In genomic region chr12:3890753-3891751, GRCm38 (mm10) we compare ENCODE assay signal across 8 mouse cellular contexts.
DNase-seq lines count a peak whose midpoint lies in the region; ATAC-seq and TF ChIP-seq lines count a peak whose summit lies in the region.

No protein-coding gene starts in this region.

- H3K27ac ChIP-seq in kidney, adult 2 months (ENCODE audit: insufficient read depth, low read depth, low read length) = no peak overlapping the region; the same call in 1 of the 2 replicates
- H3K27ac ChIP-seq in embryonic facial prominence, embryonic 13.5 days = peak overlapping the region; percentile 96
- peak overlapping the region; percentile 89 for H3K27ac ChIP-seq in hindbrain, embryonic 13.5 days
- peak overlapping the region; percentile 77 for H3K27ac ChIP-seq in liver, embryonic 15.5 days (replicated peaks)

- H3K36me3 ChIP-seq in kidney, adult 2 months (ENCODE audit: control insufficient read depth, insufficient read depth, low read length) = no peaks in the 10 kb centered on the region
- peaks cover 53% of the 10 kb centered on the region for H3K36me3 ChIP-seq in embryonic facial prominence, embryonic 13.5 days
- peaks cover 14% of the 10 kb centered on the region for H3K36me3 ChIP-seq in hindbrain, embryonic 13.5 days
- peaks cover 4% of the 10 kb centered on the region; the same call in 1 of the 2 replicates for H3K36me3 ChIP-seq in liver, embryonic 15.5 days (replicated peaks)

- no peaks in the 10 kb centered on the region for H3K27me3 ChIP-seq in kidney, adult 2 months (replicated peaks; ENCODE audit: control insufficient read depth, insufficient read depth, low read length)
- no peaks in the 10 kb centered on the region for H3K27me3 ChIP-seq in embryonic facial prominence, embryonic 13.5 days
- H3K27me3 ChIP-seq in hindbrain, embryonic 13.5 days = 0 out of 2 replicates have a peak, but pooled peaks cover 3% of the 10 kb centered on the region
- H3K27me3 ChIP-seq in liver, embryonic 15.5 days = no peaks in the 10 kb centered on the region

- no peak for TF ChIP-seq CTCF in kidney, adult 2 months (conservative IDR thresholded peaks at IDR 0.05; ENCODE audit: insufficient read depth, insufficient read length, low read depth, low read length)

- H3K4me1 ChIP-seq in kidney, adult 2 months (ENCODE audit: control insufficient read depth, insufficient read depth, low read length) = peaks cover 7% of the 10 kb centered on the region; the same call in 1 of the 2 replicates
- H3K4me1 ChIP-seq in embryonic facial prominence, embryonic 13.5 days = peaks cover 73% of the 10 kb centered on the region
- H3K4me1 ChIP-seq in hindbrain, embryonic 13.5 days (replicated peaks) = peaks cover 87% of the 10 kb centered on the region
- H3K4me1 ChIP-seq in liver, embryonic 15.5 days (replicated peaks) = peaks cover 67% of the 10 kb centered on the region

- peak; percentile 65 for ATAC-seq in embryonic facial prominence, embryonic 13.5 days (ENCODE audit: insufficient number of reproducible peaks, insufficient read depth, low FRiP score, low TSS enrichment, low read depth)
- peak; percentile 44 for ATAC-seq in hindbrain, embryonic 13.5 days (ENCODE audit: low FRiP score)
- ATAC-seq in liver, embryonic 15.5 days (ENCODE audit: insufficient read depth) = peak; percentile 29; the same call in 1 of the 2 replicates

- H3K9me3 ChIP-seq in embryonic facial prominence, embryonic 13.5 days = no peaks in the 10 kb centered on the region
- no peaks in the 10 kb centered on the region for H3K9me3 ChIP-seq in hindbrain, embryonic 13.5 days
- no peaks in the 10 kb centered on the region for H3K9me3 ChIP-seq in liver, embryonic 15.5 days (replicated peaks)

- DNase-seq in kidney, adult 2 months = no peak
- DNase-seq in kidney, adult 8-10 months = no peak
- DNase-seq in neural tube, embryonic 10.5 days (ENCODE audit: extremely low spot score, low spot score) = peak; percentile 89
- DNase-seq in thymus, postnatal 25 days = peak; percentile 77
- no peak for DNase-seq in layer of hippocampus, adult 8-10 months (ENCODE audit: low spot score in 2 of 2)

- H3K4me3 ChIP-seq in kidney, adult 2 months (ENCODE audit: insufficient read depth, low read depth, low read length) = peak overlapping the region; percentile 38
- peak overlapping the region; percentile 57 for H3K4me3 ChIP-seq in embryonic facial prominence, embryonic 13.5 days
- peak overlapping the region; percentile 51 for H3K4me3 ChIP-seq in hindbrain, embryonic 13.5 days
- H3K4me3 ChIP-seq in liver, embryonic 15.5 days (replicated peaks) = peak overlapping the region; percentile 65

- peak overlapping the region; percentile 85 for H3K9ac ChIP-seq in embryonic facial prominence, embryonic 13.5 days
- H3K9ac ChIP-seq in hindbrain, embryonic 13.5 days = peak overlapping the region; percentile 80
- H3K9ac ChIP-seq in liver, embryonic 15.5 days = peak overlapping the region; percentile 63

- 32% methylated on average over 40 of the region's 45 CpGs for WGBS in kidney, adult 2 months
- WGBS in embryonic facial prominence, embryonic 13.5 days = 1% methylated on average over 40 of the region's 45 CpGs
- 3% methylated on average over 41 of the region's 45 CpGs for WGBS in hindbrain, embryonic 13.5 days
- WGBS in liver, embryonic 15.5 days (ENCODE audit: insufficient replicate concordance) = 2% methylated on average over 43 of the region's 45 CpGs

- no peak for TF ChIP-seq POLR2A in kidney, adult 2 months (IDR thresholded peaks at IDR 0.05; ENCODE audit: low read depth, low read length)

- peak overlapping the region; percentile 83 for H3K4me2 ChIP-seq in embryonic facial prominence, embryonic 13.5 days
- H3K4me2 ChIP-seq in hindbrain, embryonic 13.5 days = peak overlapping the region; percentile 69
- peak overlapping the region; percentile 93 for H3K4me2 ChIP-seq in liver, embryonic 15.5 days

Comparison
In these comparisons a context has a peak if more than half of its experiments do, and no peak if none do; other contexts are left out.
1. DNase-seq: peak in neural tube, embryonic 10.5 days (single experiment) and thymus, postnatal 25 days (single experiment); none in kidney, adult 2 months (single experiment), kidney, adult 8-10 months (0 of 2) and layer of hippocampus, adult 8-10 months (0 of 2).
2. Peak in every context shown above with its lines, with median percentiles within 50 percentile points of each other: H3K4me3 ChIP-seq, ATAC-seq, H3K4me2 ChIP-seq and H3K9ac ChIP-seq.